Mouse (Mus musculus): Measurements from ENCODE around the gene Cemip. TPM values are rescaled to one million over a fixed set of nuclear protein-coding genes. Genes with fewer than 3 reads are reported as not detected.

Cemip gene
- total and polyA plus RNA-seq, 3 experiments: under 0.01 TPM; not detected in 2

- TF ChIP-seq SMC3 (IDR thresholded peaks at IDR 0.05; ENCODE audit: low read depth, low read length): no peak
- TF ChIP-seq ZKSCAN1 (IDR thresholded peaks at IDR 0.05; ENCODE audit: borderline replicate concordance, low read depth, low read length): no peak
- TF ChIP-seq ZNF384 (IDR thresholded peaks at IDR 0.05; ENCODE audit: low read depth, low read length): no peak
- no peak for TF ChIP-seq TCF12 (IDR thresholded peaks at IDR 0.05; ENCODE audit: low read depth, low read length)
- no peak for TF ChIP-seq MAFK (IDR thresholded peaks at IDR 0.05; ENCODE audit: insufficient replicate concordance, low read length)
- TF ChIP-seq SIN3A (IDR thresholded peaks at IDR 0.05; ENCODE audit: low read length): no peak
- no peak for TF ChIP-seq ETS1 (conservative IDR thresholded peaks at IDR 0.05; ENCODE audit: low read depth, low read length)
- no peak for TF ChIP-seq PAX5 (IDR thresholded peaks at IDR 0.05; ENCODE audit: low read length)
- TF ChIP-seq TBP (conservative IDR thresholded peaks at IDR 0.05; ENCODE audit: low read depth, low read length): no peak
- TF ChIP-seq MXI1 (IDR thresholded peaks at IDR 0.05; ENCODE audit: low read depth, low read length): no peak
- TF ChIP-seq CTCF (conservative IDR thresholded peaks at IDR 0.05 in 1 of 2, IDR thresholded peaks at IDR 0.05 in 1 of 2; ENCODE audit: low read depth in 2 of 2, low read length in 2 of 2): no peak
- no peak for TF ChIP-seq UBTF (IDR thresholded peaks at IDR 0.05; ENCODE audit: low read depth, low read length)
- no peak for TF ChIP-seq MAZ (IDR thresholded peaks at IDR 0.05; ENCODE audit: low read depth, low read length)
- no peak overlapping the region for H3K4me2 ChIP-seq (ENCODE audit: insufficient read depth, low read depth, poor library complexity, severe bottlenecking)
- no peaks in the 10 kb centered on the region for H3K9me3 ChIP-seq (replicated peaks; ENCODE audit: low read length)
- dilution Hi-C loops (cut with MboI; ENCODE audit: extremely low pct_ligation_motif_present, extremely low pct_unique_long_range_greater_than_20kb, low sequenced_read_pairs): no loop called here
- in situ Hi-C loops (cut with MboI; ENCODE audit: low pct_ligation_motif_present, low pct_unique_long_range_greater_than_20kb, low sequenced_read_pairs): no loop called here
- peaks cover 8% of the 10 kb centered on the region for H3K79me2 ChIP-seq (replicated peaks; ENCODE audit: control insufficient read depth, extremely low read depth, insufficient read depth, poor library complexity, severe bottlenecking)
- H3K4me3 ChIP-seq (replicated peaks in 1 of 3; ENCODE audit: low read depth in 2 of 3, low read length in 2 of 3, poor library complexity in 1 of 3): no peak overlapping the region
- H3K9ac ChIP-seq (ENCODE audit: insufficient read depth, low read depth): no peak overlapping the region
- H3K36me3 ChIP-seq (replicated peaks in 1 of 2; ENCODE audit: control insufficient read depth in 1 of 2, insufficient read depth in 1 of 2, low read length in 1 of 2): peaks cover 27 to 92% of the 10 kb centered on the region in 2 experiments
- DNase-seq (ENCODE audit: extremely low read depth): no peak
- H3K4me1 ChIP-seq (ENCODE audit: control insufficient read depth in 1 of 2, insufficient read depth in 2 of 2): peaks cover 4 to 34% of the 10 kb centered on the region in 2 experiments; a peak in 2 of 4 replicates
- H3K27ac ChIP-seq (ENCODE audit: insufficient read depth, low read depth): no peak overlapping the region
- H3K27me3 ChIP-seq (replicated peaks): no peaks in the 10 kb centered on the region
These were observed 26.7 kb upstream of the Cemip start for GRCm38 (mm10) chr7:84113035-84113390.

GRCm38 (mm10) chr7:84112351-84113034, 26.2 kb upstream of the Cemip start:
- no peak overlapping the region for H3K27ac ChIP-seq (ENCODE audit: insufficient read depth, low read depth)
- dilution Hi-C loops (cut with MboI; ENCODE audit: extremely low pct_ligation_motif_present, extremely low pct_unique_long_range_greater_than_20kb, low sequenced_read_pairs) (no loop called here), in situ Hi-C loops (cut with MboI; ENCODE audit: low pct_ligation_motif_present, low pct_unique_long_range_greater_than_20kb, low sequenced_read_pairs) (no loop called here)
- peaks cover 8% of the 10 kb centered on the region for H3K79me2 ChIP-seq (replicated peaks; ENCODE audit: control insufficient read depth, extremely low read depth, insufficient read depth, poor library complexity, severe bottlenecking)
- peaks cover 2 to 29% of the 10 kb centered on the region in 2 experiments; a peak in 2 of 4 replicates for H3K4me1 ChIP-seq (ENCODE audit: control insufficient read depth in 1 of 2, insufficient read depth in 2 of 2)
- H3K4me3 ChIP-seq (replicated peaks in 1 of 3; ENCODE audit: low read depth in 2 of 3, low read length in 2 of 3, poor library complexity in 1 of 3): no peak overlapping the region
- DNase-seq (ENCODE audit: extremely low read depth): no peak
- no peak overlapping the region for H3K4me2 ChIP-seq (ENCODE audit: insufficient read depth, low read depth, poor library complexity, severe bottlenecking)
- H3K36me3 ChIP-seq (replicated peaks in 1 of 2; ENCODE audit: control insufficient read depth in 1 of 2, insufficient read depth in 1 of 2, low read length in 1 of 2): peaks cover 27 to 91% of the 10 kb centered on the region in 2 experiments
- no peaks in the 10 kb centered on the region for H3K27me3 ChIP-seq (replicated peaks)
- H3K9me3 ChIP-seq (replicated peaks; ENCODE audit: low read length): no peaks in the 10 kb centered on the region
- TF ChIP-seq TBP (conservative IDR thresholded peaks at IDR 0.05; ENCODE audit: low read depth, low read length): no peak
- no peak for TF ChIP-seq MAFK (IDR thresholded peaks at IDR 0.05; ENCODE audit: insufficient replicate concordance, low read length)
- no peak for TF ChIP-seq NELFE (IDR thresholded peaks at IDR 0.05; ENCODE audit: low read depth, low read length)
- TF ChIP-seq ZMIZ1 (IDR thresholded peaks at IDR 0.05; ENCODE audit: low read depth, low read length): no peak
- no peak for TF ChIP-seq USF1 (IDR thresholded peaks at IDR 0.05; ENCODE audit: low read depth, low read length)
- no peak for TF ChIP-seq JUN (IDR thresholded peaks at IDR 0.05; ENCODE audit: insufficient read depth, low read depth, low read length)
- no peak for TF ChIP-seq ELF1 (IDR thresholded peaks at IDR 0.05; ENCODE audit: low read depth, low read length)
- H3K9ac ChIP-seq (ENCODE audit: insufficient read depth, low read depth): no peak overlapping the region

Data from CH12.LX (cell line).